Mouse (Mus musculus): ENCODE results near the gene Cybb.

- no peak for TF ChIP-seq CTCF (IDR thresholded peaks at IDR 0.05; ENCODE audit: low read depth, low read length)
- no peak for TF ChIP-seq GATA1 (IDR thresholded peaks at IDR 0.05; ENCODE audit: borderline replicate concordance, low read length)
- TF ChIP-seq TAL1 (conservative IDR thresholded peaks at IDR 0.05; ENCODE audit: low read depth, low read length), result no peak
Observed at GRCm38 (mm10) chrX:9469100-9469499, 18.5 kb downstream of the Cybb start.

Data from G1E (cell line).